Mouse (Mus musculus): ENCODE results near the gene Lbp. TPM values are rescaled to one million over a fixed set of nuclear protein-coding genes. Genes with fewer than 3 reads are reported as not detected.

Lbp gene
- total RNA-seq, 2 experiments from 2014 or later, result 71.3 to 212 TPM

- ATAC-seq (replicated peaks; ENCODE audit: poor library complexity), result no peak
Measured at GRCm38 (mm10) chr2:158359757-158360620, 53.7 kb downstream of the Lbp start.

- peak; percentile 92 for ATAC-seq (replicated peaks; ENCODE audit: poor library complexity)
Measured at GRCm38 (mm10) chr2:158360873-158361677, 54.8 kb downstream of the Lbp start.

- peak; percentile 35 for ATAC-seq (replicated peaks; ENCODE audit: poor library complexity)
Measured at GRCm38 (mm10) chr2:158361678-158362320, 55.5 kb downstream of the Lbp start.

GRCm38 (mm10) chr2:158364175-158364574 lies 57.9 kb downstream of the Lbp start:
- no peak for ATAC-seq (replicated peaks; ENCODE audit: poor library complexity)

- ATAC-seq (replicated peaks; ENCODE audit: poor library complexity), result no peak
Measured at GRCm38 (mm10) chr2:158365099-158365850, 59.0 kb downstream of the Lbp start.

- peak; percentile 39; the same call in 1 of the 2 replicates for ATAC-seq (replicated peaks; ENCODE audit: poor library complexity)
Measured at GRCm38 (mm10) chr2:158367654-158368053, 61.4 kb downstream of the Lbp start.

GRCm38 (mm10) chr2:158368313-158368712 lies 62.0 kb downstream of the Lbp start:
- no peak for ATAC-seq (replicated peaks; ENCODE audit: poor library complexity)

GRCm38 (mm10) chr2:158369474-158370172 lies 63.3 kb downstream of the Lbp start:
- no peak for ATAC-seq (replicated peaks; ENCODE audit: poor library complexity)

GRCm38 (mm10) chr2:158370173-158370550 lies 63.9 kb downstream of the Lbp start:
- no peak for ATAC-seq (replicated peaks; ENCODE audit: poor library complexity)

- peak; percentile 31 for ATAC-seq (replicated peaks; ENCODE audit: poor library complexity)
Measured at GRCm38 (mm10) chr2:158373061-158373460, 66.8 kb downstream of the Lbp start.

- ATAC-seq (replicated peaks; ENCODE audit: poor library complexity), result no peak
Measured at GRCm38 (mm10) chr2:158373516-158373915, 67.2 kb downstream of the Lbp start.

- peak; percentile 78 for ATAC-seq (replicated peaks; ENCODE audit: poor library complexity)
Measured at GRCm38 (mm10) chr2:158375443-158376122, 69.3 kb downstream of the Lbp start, which contains the start of gene Snhg11. Snhg11 (plus strand) TSS chr2:158375638.

GRCm38 (mm10) chr2:158376123-158376687 lies 69.9 kb downstream of the Lbp start:
- no peak for ATAC-seq (replicated peaks; ENCODE audit: poor library complexity)

- no peak for ATAC-seq (replicated peaks; ENCODE audit: poor library complexity)
Measured at GRCm38 (mm10) chr2:158376798-158377197, 70.5 kb downstream of the Lbp start.

- no peak for ATAC-seq (replicated peaks; ENCODE audit: poor library complexity)
Measured at GRCm38 (mm10) chr2:158377811-158378210, 71.5 kb downstream of the Lbp start.

GRCm38 (mm10) chr2:158379354-158380078 lies 73.2 kb downstream of the Lbp start:
- peak; percentile 87 for ATAC-seq (replicated peaks; ENCODE audit: poor library complexity)
